Mouse (Mus musculus): ENCODE measurements around the gene Bola2. TPM values are rescaled to one million over a fixed set of nuclear protein-coding genes. Genes with fewer than 3 reads are reported as not detected.
"Not testable (repeated sequence)": the region's sequence is repeated elsewhere in the genome, so short reads cannot be mapped to it uniquely, and the experiment has no call there.

Gene Bola2
- 10 to 100 TPM; 82.1 to 97.0 (median 90.2) TPM for total RNA-seq (2022)

DNA sequence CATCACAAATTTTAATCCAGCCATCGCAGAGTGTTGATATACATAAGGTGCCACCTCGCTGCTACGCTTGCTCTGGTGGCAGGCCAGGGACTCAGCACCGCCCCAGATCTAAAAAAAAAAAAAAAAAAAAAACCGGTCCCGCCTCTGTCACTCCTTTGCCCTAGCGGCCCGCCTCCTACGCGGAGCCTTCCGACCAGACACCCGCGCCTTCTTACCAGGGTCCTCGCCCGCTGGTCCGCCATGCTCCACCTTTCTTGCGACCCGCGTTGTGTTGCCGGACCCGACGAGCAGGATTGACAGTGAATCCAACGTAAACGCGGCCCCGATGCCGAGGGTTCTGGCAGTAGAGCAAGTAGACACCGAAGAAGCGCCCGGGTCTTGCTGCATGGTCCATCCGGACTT lies at the start of gene Bola2:
Gene Bola2 (plus strand): TSS at position 192 of the 402 bp plus-strand sequence.
- DNase-seq (ENCODE audit: low spot score in 2 of 2): no peak

DNA sequence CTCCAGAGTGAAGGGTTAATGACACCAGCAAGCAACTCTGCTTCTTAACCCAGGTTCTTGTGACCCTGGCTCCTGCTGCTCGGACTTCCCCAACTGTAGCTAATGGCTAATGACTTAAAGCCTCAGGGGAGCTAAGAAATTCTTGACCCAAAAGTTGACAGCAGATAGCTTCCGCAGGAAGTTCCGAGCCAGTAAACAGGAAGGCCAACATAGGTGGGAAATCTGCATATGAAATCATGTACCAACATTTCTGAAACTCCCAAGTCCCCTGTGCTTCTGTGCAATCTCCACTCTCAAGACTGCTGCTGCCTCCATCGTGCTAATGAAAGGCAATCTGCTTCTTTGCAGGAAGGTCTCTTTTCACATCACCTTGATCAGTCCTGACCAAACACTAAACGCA lies 49.5 kb upstream of the Bola2 start:
- no peak for DNase-seq (ENCODE audit: low spot score in 2 of 2)

DNA sequence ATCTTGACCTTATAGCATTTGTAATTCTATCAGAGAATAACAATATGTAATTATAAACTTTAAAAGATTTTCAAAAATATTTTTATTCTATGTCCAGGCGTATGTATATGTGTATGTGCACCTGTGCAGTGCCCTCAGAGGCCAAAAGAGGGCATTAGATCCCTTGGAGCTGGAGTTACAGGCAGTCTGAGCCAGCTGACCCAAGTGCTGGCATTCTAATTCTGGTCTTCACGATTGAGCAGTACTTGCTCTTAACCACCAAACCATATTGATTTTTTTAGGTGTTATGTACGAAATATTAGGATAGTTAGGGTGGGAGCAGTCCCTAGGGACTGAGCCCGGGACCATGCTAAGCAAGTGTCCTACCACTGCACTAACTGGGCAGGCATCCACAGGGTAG lies 46.7 kb upstream of the Bola2 start:
- DNase-seq (ENCODE audit: low spot score in 2 of 2): no peak

GRCm38 (mm10) chr7:126649231-126650051 lies 45.8 kb upstream of the Bola2 start, which contains the start of gene Sgf29:
TSS of gene Sgf29 (plus strand) at chr7:126649309.
- DNase-seq (ENCODE audit: low spot score in 2 of 2): peak; percentile 89 to 90

- no peak for DNase-seq (ENCODE audit: low spot score in 2 of 2)
These were observed 44.3 kb upstream of the Bola2 start for GRCm38 (mm10) chr7:126650852-126651251.

GRCm38 (mm10) chr7:126653991-126654390 lies 41.2 kb upstream of the Bola2 start:
- no peak for DNase-seq (ENCODE audit: low spot score in 2 of 2)

- DNase-seq (ENCODE audit: low spot score in 2 of 2): no peak
These were observed 39.5 kb upstream of the Bola2 start for GRCm38 (mm10) chr7:126655695-126656094.

GRCm38 (mm10) chr7:126657522-126657921 lies 37.7 kb upstream of the Bola2 start:
- no peak for DNase-seq (ENCODE audit: low spot score in 2 of 2)

- DNase-seq (ENCODE audit: low spot score in 2 of 2): no peak
These were observed 35.4 kb upstream of the Bola2 start for GRCm38 (mm10) chr7:126659771-126660170.

DNA sequence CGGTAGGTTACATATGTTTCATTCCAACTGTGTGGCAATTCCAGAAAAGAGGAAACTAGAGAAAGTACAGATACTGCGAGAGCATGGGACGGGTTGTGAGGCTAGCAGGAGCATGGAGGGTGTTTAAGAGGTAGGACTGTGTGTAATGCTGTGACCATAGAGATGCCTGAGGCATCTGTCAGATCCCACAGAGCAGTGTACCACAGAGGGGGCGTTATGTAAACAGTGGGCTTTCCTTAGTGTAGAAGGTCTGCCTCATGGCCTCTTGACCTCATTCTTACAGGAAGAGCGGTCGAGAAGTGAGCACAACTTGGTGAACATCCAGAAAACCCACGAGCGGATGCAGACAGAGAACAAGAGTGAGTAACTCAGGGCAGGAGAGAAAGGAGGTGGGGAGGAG lies 31.6 kb upstream of the Bola2 start:
- no peak for DNase-seq (ENCODE audit: low spot score in 2 of 2)

DNA sequence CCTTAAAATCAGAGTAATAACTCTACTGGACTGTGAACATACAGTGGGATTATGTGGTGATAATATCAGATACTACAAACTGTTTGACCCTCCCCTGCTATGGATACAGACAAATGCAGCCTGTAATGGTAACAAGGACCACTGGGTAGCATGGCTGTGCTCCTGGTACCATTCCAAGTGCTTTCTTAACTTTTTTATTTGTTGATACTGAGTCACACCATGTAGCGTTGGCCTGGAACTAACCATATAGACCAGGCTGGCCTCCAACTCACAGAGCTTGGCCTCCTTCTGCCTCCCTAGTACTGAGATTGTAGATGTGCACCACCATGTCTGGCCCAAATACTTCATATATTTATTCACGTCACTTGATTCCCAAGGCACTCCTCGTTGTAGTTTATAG lies 29.9 kb upstream of the Bola2 start:
- DNase-seq (ENCODE audit: low spot score in 2 of 2): no peak

DNA sequence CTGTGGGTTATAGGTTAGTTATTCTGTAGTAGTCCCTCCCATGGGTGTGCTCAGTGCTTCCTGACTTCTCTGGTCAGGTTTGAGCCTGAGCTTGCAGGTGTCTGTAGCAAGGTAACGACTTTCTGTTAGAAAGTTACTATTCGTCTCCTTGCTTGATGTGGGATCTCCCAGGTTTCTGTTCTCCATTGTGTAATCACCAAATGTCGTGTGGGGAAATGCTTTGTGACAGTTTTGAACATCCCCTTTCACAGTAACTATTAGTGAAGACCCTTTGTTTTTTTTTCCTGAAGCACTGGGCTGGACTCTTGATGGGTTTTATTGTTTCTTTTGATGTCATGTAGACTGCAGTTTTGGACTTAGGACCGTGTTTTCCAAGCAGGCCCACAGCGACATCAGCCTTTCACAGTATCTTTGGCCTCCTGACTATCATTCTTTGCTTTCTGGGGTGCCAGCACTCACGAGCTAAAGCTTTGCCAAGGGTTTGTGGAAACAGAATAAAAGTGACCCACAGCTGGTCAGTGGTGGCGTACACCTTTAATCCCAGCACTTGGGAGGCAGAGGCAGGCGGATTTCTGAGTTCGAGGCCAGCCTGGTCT lies 27.6 kb upstream of the Bola2 start:
- DNase-seq (ENCODE audit: low spot score in 2 of 2): no peak

GRCm38 (mm10) chr7:126668452-126668851 lies 26.7 kb upstream of the Bola2 start:
- no peak for DNase-seq (ENCODE audit: low spot score in 2 of 2)

DNA sequence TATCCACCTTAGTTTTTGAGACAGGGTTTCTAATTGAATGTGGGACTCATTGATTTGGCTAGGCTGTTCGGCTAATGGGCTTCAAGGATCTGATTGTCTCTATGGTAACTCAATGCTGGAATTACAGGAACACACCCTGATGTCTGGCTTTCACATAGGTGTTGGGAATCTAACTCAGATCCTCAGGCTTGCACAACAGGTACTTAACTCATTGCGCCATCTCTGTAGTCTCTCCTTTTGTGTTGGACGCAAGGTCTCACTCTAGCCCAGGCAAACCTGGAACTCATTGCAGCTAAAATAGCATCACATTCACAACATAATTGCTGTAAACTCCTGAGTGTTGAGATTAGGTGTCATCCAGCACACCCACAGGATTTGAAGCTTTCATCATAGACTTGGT lies 25.0 kb upstream of the Bola2 start:
- no peak for DNase-seq (ENCODE audit: low spot score in 2 of 2)

DNA sequence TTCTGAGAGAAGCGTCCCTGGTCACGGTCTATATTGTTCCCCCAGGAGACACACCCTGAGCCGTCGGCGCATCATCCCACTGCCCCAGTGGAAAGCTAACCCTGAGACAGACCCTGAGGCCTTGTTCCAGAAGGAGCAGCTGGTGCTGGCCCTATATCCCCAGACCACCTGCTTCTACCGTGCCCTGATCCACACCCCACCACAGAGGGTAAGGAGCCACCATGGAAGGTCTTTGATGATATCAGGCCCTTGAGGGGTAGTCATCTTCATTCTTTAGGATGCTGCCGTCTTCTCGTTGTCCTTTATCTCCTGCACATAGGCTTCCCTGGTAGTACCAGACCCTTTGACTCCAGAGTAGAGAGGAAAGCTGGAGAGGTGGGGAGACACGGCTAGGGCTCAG lies 23.1 kb upstream of the Bola2 start:
- no peak for DNase-seq (ENCODE audit: low spot score in 2 of 2)

- no peak for DNase-seq (ENCODE audit: low spot score in 2 of 2)
These were observed 20.1 kb upstream of the Bola2 start for GRCm38 (mm10) chr7:126675104-126675503.

DNA sequence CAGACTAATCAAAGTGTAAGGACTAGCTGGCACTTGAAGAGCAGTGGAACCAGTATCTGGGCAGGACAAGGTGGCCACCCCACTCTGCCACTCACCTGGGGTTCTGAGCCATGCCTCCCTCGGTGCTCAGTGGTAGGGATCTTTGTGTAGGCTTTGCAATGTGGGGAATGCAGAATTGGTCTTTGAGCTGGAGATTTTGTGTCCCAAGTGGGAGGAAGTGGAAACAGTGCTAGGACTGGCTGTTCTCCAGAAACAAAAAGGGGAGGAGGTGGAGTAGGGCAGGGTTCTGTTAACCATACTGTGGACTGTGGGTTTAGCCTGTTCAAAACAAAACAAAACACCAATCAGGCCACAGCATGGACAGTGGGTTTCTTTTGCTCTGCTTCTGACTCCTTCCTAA lies 19.0 kb upstream of the Bola2 start, which contains the start of gene Sult1a1:
Gene Sult1a1 (minus strand): TSS at position 226 of the 400 bp plus-strand sequence.
- DNase-seq (ENCODE audit: low spot score in 2 of 2): no peak

DNA sequence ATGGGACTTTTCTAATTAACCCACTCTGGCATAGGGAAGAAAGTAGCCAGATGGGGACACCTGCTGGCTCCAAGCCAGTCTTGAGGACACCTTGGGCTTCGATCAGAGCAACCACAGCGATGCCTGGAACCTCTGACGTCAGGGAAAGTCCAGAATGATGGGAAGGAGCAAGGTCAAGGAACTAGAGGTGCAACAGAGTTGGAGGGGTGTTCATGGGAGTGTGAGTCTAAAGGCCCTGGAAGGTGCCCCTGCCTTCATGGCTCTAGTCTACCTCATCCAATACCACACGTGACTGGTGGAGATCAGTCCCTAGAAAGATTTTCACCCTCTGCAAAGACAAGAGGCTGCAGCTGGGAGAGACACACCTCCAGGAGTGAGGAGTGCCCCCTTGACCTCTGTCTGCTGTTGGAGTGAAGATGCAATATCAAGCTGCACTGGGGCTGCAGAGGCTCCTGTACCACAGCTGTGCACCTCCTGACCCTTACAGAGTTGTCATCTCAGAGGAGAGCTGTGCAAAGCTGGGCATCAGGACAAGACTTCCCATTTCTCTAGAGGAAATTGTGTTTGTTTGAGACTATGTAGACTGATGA lies 18.5 kb upstream of the Bola2 start:
- DNase-seq (ENCODE audit: low spot score in 2 of 2): no peak

GRCm38 (mm10) chr7:126678545-126679341 lies 16.5 kb upstream of the Bola2 start:
- DNase-seq (ENCODE audit: low spot score in 2 of 2): no peak

- no peak for DNase-seq (ENCODE audit: low spot score in 2 of 2)
These were observed 15.5 kb upstream of the Bola2 start for GRCm38 (mm10) chr7:126679683-126680082.

GRCm38 (mm10) chr7:126681221-126681620 lies 14.0 kb upstream of the Bola2 start:
- DNase-seq (ENCODE audit: low spot score in 2 of 2): no peak

- not testable (repeated sequence) for DNase-seq (ENCODE audit: low spot score in 2 of 2)
These were observed 7.0 kb upstream of the Bola2 start for GRCm38 (mm10) chr7:126688156-126688555.
